ENCODE assay signal across 16 mouse cellular contexts in the genomic region with DNA sequence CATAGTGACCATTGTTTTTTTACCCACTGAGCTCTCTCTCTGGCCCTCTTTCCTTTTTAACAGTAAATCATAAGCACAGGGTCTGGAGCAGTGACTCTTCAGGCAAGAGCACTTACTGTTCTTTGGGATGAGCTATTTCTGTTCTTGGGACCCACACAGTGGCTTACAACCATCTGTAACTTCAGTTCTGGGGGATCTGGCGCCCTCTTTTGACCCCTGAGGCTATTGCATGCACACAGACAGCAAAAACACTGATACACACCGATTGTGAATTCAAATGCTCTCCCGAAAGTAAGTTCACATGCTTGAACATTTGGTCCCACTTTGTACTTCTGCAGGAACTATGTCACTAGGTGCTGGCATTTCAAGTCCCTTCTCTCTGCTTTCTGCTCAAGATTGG. TPM values are rescaled to one million over a fixed set of nuclear protein-coding genes. Genes with fewer than 3 reads are reported as not detected.
DNase-seq lines count a peak whose midpoint lies in the region; ATAC-seq and TF ChIP-seq lines count a peak whose summit lies in the region.
"Had no signal": no experiment of that assay in that cellular context is flagged by ENCODE, and none has a peak within 500 bp of the region (broad histone marks: within the 10 kb centered on the region; RNA-seq: fewer than 3 reads in every experiment).

No protein-coding gene starts in this region.

- no peak overlapping the region for H3K27ac ChIP-seq in CH12.LX (ENCODE audit: insufficient read depth, low read depth)
- H3K27ac ChIP-seq in liver, embryonic 14.5 days: no peak overlapping the region
- H3K27ac ChIP-seq: embryonic facial prominence, embryonic 15.5 days; hindbrain, embryonic 10.5 days; kidney, embryonic 15.5 days; liver, embryonic 13.5 days; midbrain, embryonic 12.5 days; neural tube, embryonic 15.5 days had no signal

- peaks cover 81% of the 10 kb centered on the region for H3K79me2 ChIP-seq in CH12.LX (replicated peaks; ENCODE audit: control insufficient read depth, extremely low read depth, insufficient read depth, poor library complexity, severe bottlenecking)

- H3K4me1 ChIP-seq in lung, adult 2 months (ENCODE audit: control insufficient read depth, insufficient read depth, low read length): peaks cover 5% of the 10 kb centered on the region
- H3K4me1 ChIP-seq in CH12.LX (ENCODE audit: control insufficient read depth in 1 of 2, insufficient read depth in 2 of 2) (peaks cover 23 to 91% of the 10 kb centered on the region in 2 experiments), G1E (ENCODE audit: insufficient read depth, low read depth, low read length) (peaks cover 12% of the 10 kb centered on the region)
- H3K4me1 ChIP-seq in liver, embryonic 14.5 days (replicated peaks; ENCODE audit: control insufficient read depth in 2 of 2, insufficient read depth in 2 of 2, low read length in 1 of 2): no peaks in the 10 kb centered on the region
- H3K4me1 ChIP-seq: liver, embryonic 13.5 days had no signal

- TF ChIP-seq POLR2A in lung, adult 2 months (IDR thresholded peaks at IDR 0.05; ENCODE audit: borderline replicate concordance, extremely low read depth, low read depth, low read length): no peak
- TF ChIP-seq POLR2A in CH12.LX (IDR thresholded peaks at IDR 0.05; ENCODE audit: low read depth, low read length): no peak

- TF ChIP-seq EP300 in CH12.LX (IDR thresholded peaks at IDR 0.05; ENCODE audit: low read length): no peak
- no peak for TF ChIP-seq EP300 in liver, embryonic 14.5 days (IDR thresholded peaks at IDR 0.05; ENCODE audit: low read depth)

- H3K27me3 ChIP-seq in CH12.LX (replicated peaks) (no peaks in the 10 kb centered on the region), G1E (ENCODE audit: insufficient read depth, low read length) (peaks cover 33% of the 10 kb centered on the region)
- H3K27me3 ChIP-seq in liver, embryonic 14.5 days (ENCODE audit: control insufficient read depth, insufficient read depth, low read length): no peaks in the 10 kb centered on the region
- H3K27me3 ChIP-seq: embryonic facial prominence, embryonic 15.5 days; kidney, embryonic 15.5 days; neural tube, embryonic 15.5 days had no signal

- peaks cover 10% of the 10 kb centered on the region for H3K9me3 ChIP-seq in CH12.LX (replicated peaks; ENCODE audit: low read length)
- H3K9me3 ChIP-seq in G1E (replicated peaks): no peaks in the 10 kb centered on the region
- H3K9me3 ChIP-seq in liver, embryonic 14.5 days (ENCODE audit: control insufficient read depth, low read length): no peaks in the 10 kb centered on the region
- H3K9me3 ChIP-seq: embryonic facial prominence, embryonic 15.5 days; hindbrain, embryonic 10.5 days; kidney, embryonic 15.5 days; liver, embryonic 13.5 days; midbrain, embryonic 12.5 days; neural tube, embryonic 15.5 days had no signal

- no peak for DNase-seq in lung, adult 2 months
- DNase-seq in lung, postnatal 36 days: no peak
- DNase-seq in CH12.LX (ENCODE audit: extremely low read depth) (peak; percentile 52), G1E (ENCODE audit: low spot score) (no peak)
- no peak for DNase-seq in liver, embryonic 14.5 days (ENCODE audit: low read depth in 3 of 3, low spot score in 3 of 3)
- no peak for DNase-seq in neural tube, embryonic 10.5 days (ENCODE audit: extremely low spot score, low spot score)
- DNase-seq in yolk sac, embryonic 10.5 days (ENCODE audit: low spot score): no peak
- DNase-seq: cerebellum, adult 9-11 months; heart, adult 18-20 months; liver, embryonic 13.5 days; right cerebral cortex, postnatal 25 days had no signal

- dilution Hi-C loops in CH12.LX (cut with MboI; ENCODE audit: extremely low pct_ligation_motif_present, extremely low pct_unique_long_range_greater_than_20kb, low sequenced_read_pairs): no loop called here

- in situ Hi-C loops in CH12.LX (cut with MboI; ENCODE audit: low pct_ligation_motif_present, low pct_unique_long_range_greater_than_20kb, low sequenced_read_pairs): no loop called here

- no peak for ATAC-seq in G1E (ENCODE audit: extremely low read depth, insufficient number of reproducible peaks, low FRiP score, poor library complexity, severe bottlenecking)
- ATAC-seq in liver, embryonic 14.5 days (ENCODE audit: insufficient read depth): no peak; the same call in 1 of the 2 replicates

- TF ChIP-seq CTCF in lung, adult 2 months (IDR thresholded peaks at IDR 0.05; ENCODE audit: insufficient read depth, low read length): 0 out of 2 replicates have a peak, but pooled peaks have one; percentile 11
- peak; percentile 22 to 63; a peak in 3 of 4 replicates for TF ChIP-seq CTCF in CH12.LX (conservative IDR thresholded peaks at IDR 0.05 in 1 of 2, IDR thresholded peaks at IDR 0.05 in 1 of 2; ENCODE audit: low read depth in 2 of 2, low read length in 2 of 2)
- TF ChIP-seq CTCF in G1E (IDR thresholded peaks at IDR 0.05; ENCODE audit: low read depth, low read length): 0 out of 2 replicates have a peak, but pooled peaks have one; percentile 6
- TF ChIP-seq CTCF in liver, embryonic 14.5 days (IDR thresholded peaks at IDR 0.05; ENCODE audit: low read depth): peak; percentile 69

- peak; percentile 49 for TF ChIP-seq RAD21 in CH12.LX (IDR thresholded peaks at IDR 0.05; ENCODE audit: low read depth, low read length)

- WGBS in lung, adult 2 months: 79% methylated on average over 3 of the region's 3 CpGs
- WGBS in liver, embryonic 14.5 days (ENCODE audit: insufficient replicate concordance): 54% methylated on average over 3 of the region's 3 CpGs

- H3K4me2 ChIP-seq in CH12.LX (ENCODE audit: insufficient read depth, low read depth, poor library complexity, severe bottlenecking): no peak overlapping the region
- H3K4me2 ChIP-seq in liver, embryonic 14.5 days (ENCODE audit: low read depth): no peak overlapping the region
- H3K4me2 ChIP-seq: embryonic facial prominence, embryonic 15.5 days; kidney, embryonic 15.5 days; liver, embryonic 13.5 days; midbrain, embryonic 12.5 days; neural tube, embryonic 15.5 days had no signal

- no peak overlapping the region for H3K9ac ChIP-seq in CH12.LX (ENCODE audit: insufficient read depth, low read depth)
- H3K9ac ChIP-seq in liver, embryonic 14.5 days (replicated peaks): no peak overlapping the region
- H3K9ac ChIP-seq: embryonic facial prominence, embryonic 15.5 days; kidney, embryonic 15.5 days; liver, embryonic 13.5 days; midbrain, embryonic 12.5 days; neural tube, embryonic 15.5 days had no signal

- H3K4me3 ChIP-seq in lung, adult 2 months (replicated peaks; ENCODE audit: extremely low read depth, low read depth, low read length): no peak overlapping the region
- no peak overlapping the region for H3K4me3 ChIP-seq in CH12.LX (replicated peaks in 1 of 3; ENCODE audit: low read depth in 2 of 3, low read length in 2 of 3, poor library complexity in 1 of 3)
- no peak overlapping the region for H3K4me3 ChIP-seq in G1E (ENCODE audit: low read depth, low read length)
- H3K4me3 ChIP-seq in liver, embryonic 14.5 days (ENCODE audit: insufficient read depth in 1 of 2, low read depth in 2 of 2, low read length in 2 of 2): no peak overlapping the region
- H3K4me3 ChIP-seq: embryonic facial prominence, embryonic 15.5 days; hindbrain, embryonic 10.5 days; kidney, embryonic 15.5 days; liver, embryonic 13.5 days; midbrain, embryonic 12.5 days; neural tube, embryonic 15.5 days had no signal

- peaks cover 11 to 28% of the 10 kb centered on the region in 2 experiments for H3K36me3 ChIP-seq in CH12.LX (replicated peaks in 1 of 2; ENCODE audit: control insufficient read depth in 1 of 2, insufficient read depth in 1 of 2, low read length in 1 of 2)
- H3K36me3 ChIP-seq in G1E (replicated peaks): no peaks in the 10 kb centered on the region
- no peaks in the 10 kb centered on the region for H3K36me3 ChIP-seq in liver, embryonic 14.5 days (replicated peaks; ENCODE audit: control insufficient read depth, insufficient read depth, low read depth)
- H3K36me3 ChIP-seq: embryonic facial prominence, embryonic 15.5 days; hindbrain, embryonic 10.5 days; kidney, embryonic 15.5 days; liver, embryonic 13.5 days; midbrain, embryonic 12.5 days; neural tube, embryonic 15.5 days had no signal

TF ChIP-seq in CH12.LX, 34 proteins besides CTCF, POLR2A, EP300 and RAD21:
- TF ChIP-seq SMC3 (IDR thresholded peaks at IDR 0.05; ENCODE audit: low read depth, low read length): peak; percentile 42
- no peak for TF ChIP-seq KAT2A (IDR thresholded peaks at IDR 0.05; ENCODE audit: insufficient replicate concordance, low read length)

RNA-seq across cellular contexts. Expression of a gene that starts 9.3 kb away (rescaled TPM):
- polyA plus RNA-seq in lung, adult 2 months (2012; rRNA removed): 15.3 and 19.2 TPM in 2 replicates
- total RNA-seq in CH12.LX (2012; rRNA removed) (20.7 and 21.8 TPM in 2 replicates), CH12.LX (2014; rRNA removed) (12.0 and 13.2 TPM in 2 replicates), G1E (2014; fragmentation: Nextera tagmentation) (109 and 152 TPM in 2 replicates), G1E (2017) (14.0 and 16.6 TPM in 2 replicates)
- polyA plus RNA-seq in CH12.LX (2012; ENCODE audit: insufficient read length, low read depth) (32.7 and 38.9 TPM in 2 replicates), G1E (2012) (50.3 and 51.3 TPM in 2 replicates)
- polyA plus RNA-seq in liver, embryonic 14.5 days (2012; rRNA removed): 5.6 and 7.0 TPM in 2 replicates
- 17.1 and 19.2 TPM in 2 replicates for polyA plus RNA-seq in liver, embryonic 14.5 days (2014; fragmentation: Nextera tagmentation; extraction: Ambion mirVana)

RNA-seq across cellular contexts. Expression of a gene that starts 45.7 kb away (rescaled TPM):
- polyA plus RNA-seq in lung, adult 2 months (2012; rRNA removed): 0.16 and 0.21 TPM in 2 replicates
- not detected in 2 replicates for total RNA-seq in CH12.LX (2012; rRNA removed)
- total RNA-seq in CH12.LX (2014; rRNA removed): not detected in 2 replicates
- not detected in 2 replicates for polyA plus RNA-seq in CH12.LX (2012; ENCODE audit: insufficient read length, low read depth)
- not detected in 2 replicates for total RNA-seq in G1E (2014; fragmentation: Nextera tagmentation)
- not detected in 2 replicates for total RNA-seq in G1E (2017)
- not detected in 2 replicates for polyA plus RNA-seq in G1E (2012)
- 0.06 TPM in 1 of 2 replicates, not detected in the other for polyA plus RNA-seq in liver, embryonic 14.5 days (2012; rRNA removed)
- not detected in 2 replicates for polyA plus RNA-seq in liver, embryonic 14.5 days (2014; fragmentation: Nextera tagmentation; extraction: Ambion mirVana)
- total RNA-seq: heart, adult 18-20 months had no signal
- polyA plus RNA-seq: kidney, embryonic 15.5 days had no signal

Comparison
In these comparisons a context has a peak if more than half of its experiments do, and no peak if none do; other contexts are left out.
1. CTCF ChIP-seq: peak in every context shown above with its lines; median percentile 69 in liver, embryonic 14.5 days; 42 in CH12.LX; 11 in lung, adult 2 months; 6 in G1E.